Mouse (Mus musculus) R1 (cell line): ENCODE results near the gene Rnf144b.

Source experiments
- DNase-seq: peaks from one replicate; pipeline ENCODE4 v3.0.0-alpha.2; 2018; ENCODE audit warnings: low read depth, low spot score

Rnf144b gene

GRCm38 (mm10) chr13:47218351-47218750 lies 95.9 kb downstream of the Rnf144b start:
- no peak for DNase-seq

- DNase-seq = no peak
Measured at GRCm38 (mm10) chr13:47220426-47220825, 98.0 kb downstream of the Rnf144b start.

GRCm38 (mm10) chr13:47223576-47224538 lies 101.4 kb downstream of the Rnf144b start:
- no peak for DNase-seq

- DNase-seq = peak; percentile 66
Measured at GRCm38 (mm10) chr13:47224648-47225323, 102.3 kb downstream of the Rnf144b start.

- DNase-seq = no peak
Measured at GRCm38 (mm10) chr13:47225324-47225697, 102.9 kb downstream of the Rnf144b start.

GRCm38 (mm10) chr13:47225802-47226201 lies 103.3 kb downstream of the Rnf144b start:
- no peak for DNase-seq

- DNase-seq = peak; percentile 69
Measured at GRCm38 (mm10) chr13:47226521-47226920, 104.1 kb downstream of the Rnf144b start.

- DNase-seq = no peak
Measured at GRCm38 (mm10) chr13:47228201-47228600, 105.7 kb downstream of the Rnf144b start.

GRCm38 (mm10) chr13:47228626-47229190 lies 106.3 kb downstream of the Rnf144b start:
- DNase-seq = no peak

- DNase-seq = no peak
Measured at GRCm38 (mm10) chr13:47232163-47232562, 109.7 kb downstream of the Rnf144b start.

- no peak for DNase-seq
Measured at GRCm38 (mm10) chr13:47237376-47237775, 114.9 kb downstream of the Rnf144b start.

GRCm38 (mm10) chr13:47238131-47238530 lies 115.7 kb downstream of the Rnf144b start:
- DNase-seq = no peak

GRCm38 (mm10) chr13:47243569-47243968 lies 121.1 kb downstream of the Rnf144b start:
- no peak for DNase-seq

GRCm38 (mm10) chr13:47244771-47245170 lies 122.3 kb downstream of the Rnf144b start:
- DNase-seq = peak; percentile 23

GRCm38 (mm10) chr13:47246459-47246858 lies 124.0 kb downstream of the Rnf144b start:
- DNase-seq = no peak

GRCm38 (mm10) chr13:47247156-47247800 lies 124.8 kb downstream of the Rnf144b start:
- DNase-seq = no peak

- DNase-seq = no peak
Measured at GRCm38 (mm10) chr13:47248289-47249010, 126.0 kb downstream of the Rnf144b start.

GRCm38 (mm10) chr13:47250615-47251014 lies 128.2 kb downstream of the Rnf144b start:
- no peak for DNase-seq

- DNase-seq = no peak
Measured at GRCm38 (mm10) chr13:47251114-47251764, 128.8 kb downstream of the Rnf144b start.

GRCm38 (mm10) chr13:47253711-47254110 lies 131.3 kb downstream of the Rnf144b start:
- DNase-seq = no peak

- DNase-seq = no peak
Measured at GRCm38 (mm10) chr13:47259297-47259696, 136.8 kb downstream of the Rnf144b start.
